Mouse (Mus musculus): Measurements from ENCODE around the gene Mrps25.

The Mrps25 gene

DNA sequence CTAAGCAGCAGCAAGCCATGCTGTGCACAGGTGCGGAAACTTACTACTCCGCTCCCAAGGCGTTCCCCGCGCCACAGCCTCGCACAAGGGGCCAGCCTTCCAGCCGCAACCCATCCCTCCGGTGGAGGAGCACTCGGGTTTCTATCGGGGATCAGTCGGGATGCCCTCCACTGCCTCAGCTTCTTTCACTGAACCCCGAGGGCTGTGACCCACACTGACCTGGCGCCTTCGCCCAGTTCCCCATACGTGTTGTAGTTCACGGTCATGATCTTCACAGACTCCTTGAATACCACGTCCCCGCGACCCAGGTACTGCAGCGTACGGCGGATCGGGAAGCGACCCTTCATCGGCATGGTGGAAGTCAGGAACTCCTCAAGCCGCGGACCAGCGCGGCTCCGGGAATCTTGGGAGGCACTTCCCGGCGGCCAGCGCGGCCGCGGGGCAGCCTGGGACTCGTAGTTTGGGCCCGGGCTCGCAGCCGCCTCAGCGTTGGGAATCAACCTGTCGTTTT is at the start of gene Mrps25:
Mrps25 (minus strand) TSS at position 413 of the 511 bp plus-strand sequence.
- peak; percentile 76 for DNase-seq (ENCODE audit: low spot score)

DNA sequence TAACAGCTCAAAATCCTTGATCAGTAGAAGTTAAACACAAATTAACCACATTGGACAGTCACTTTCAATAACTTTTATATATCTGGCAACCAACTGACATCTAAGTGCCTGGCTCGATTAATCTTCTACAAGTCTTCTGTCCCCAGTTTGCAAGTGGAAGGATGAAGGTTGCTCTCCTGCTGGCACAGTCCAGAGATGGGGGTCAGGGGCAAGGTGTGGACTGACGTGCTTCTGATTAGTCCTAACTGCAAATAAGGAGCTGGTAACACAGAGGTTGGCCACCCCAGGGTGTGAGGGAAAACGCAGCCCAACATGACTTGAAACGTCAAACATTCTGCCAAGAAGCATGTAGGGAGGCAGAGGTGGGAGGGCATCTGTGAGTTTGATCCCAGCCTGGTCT is 47.9 kb upstream of the Mrps25 start:
- no peak for DNase-seq (ENCODE audit: low spot score)

DNA sequence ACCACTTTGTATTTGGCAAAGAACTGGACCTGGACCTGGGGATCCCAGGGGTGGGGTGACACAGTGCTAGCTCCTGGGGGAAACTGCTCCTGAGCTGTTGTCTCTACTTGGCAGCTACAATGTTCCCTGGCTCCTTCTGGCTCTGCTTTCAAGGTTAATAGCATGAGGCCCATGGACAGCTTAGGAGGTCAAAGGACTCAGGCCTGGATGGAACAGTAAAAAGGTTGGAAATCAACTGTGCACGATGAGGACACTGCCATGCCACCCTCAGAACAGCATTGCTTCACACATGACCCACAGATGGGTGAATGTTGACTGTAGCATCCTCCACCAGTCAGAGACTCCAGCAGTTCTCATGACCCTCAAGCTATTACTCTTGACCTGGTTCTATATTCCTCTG is 47.5 kb upstream of the Mrps25 start:
- no peak for DNase-seq (ENCODE audit: low spot score)

GRCm38 (mm10) chr6:92229586-92229985 is 45.8 kb upstream of the Mrps25 start:
- DNase-seq (ENCODE audit: low spot score) = no peak

DNA sequence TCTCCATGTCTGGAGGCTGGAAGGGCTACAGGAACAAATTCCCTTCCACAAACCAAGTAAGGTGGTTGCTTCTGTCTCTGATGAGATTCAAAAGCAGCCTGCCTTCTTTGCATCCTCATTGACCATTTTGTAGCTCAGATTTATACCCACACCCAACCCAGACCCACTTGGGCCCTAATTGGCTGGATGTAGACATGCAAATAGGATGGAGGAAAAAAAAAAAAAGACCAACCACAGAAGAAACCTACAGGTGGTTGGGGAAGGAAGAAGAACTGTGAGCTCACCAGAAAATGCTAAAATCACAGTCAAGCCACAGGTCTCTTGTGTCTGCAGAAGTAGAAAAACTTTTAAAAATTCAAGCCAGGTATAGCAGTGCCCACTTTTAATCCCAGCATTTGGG is 45.3 kb upstream of the Mrps25 start:
- DNase-seq (ENCODE audit: low spot score) = no peak

DNA sequence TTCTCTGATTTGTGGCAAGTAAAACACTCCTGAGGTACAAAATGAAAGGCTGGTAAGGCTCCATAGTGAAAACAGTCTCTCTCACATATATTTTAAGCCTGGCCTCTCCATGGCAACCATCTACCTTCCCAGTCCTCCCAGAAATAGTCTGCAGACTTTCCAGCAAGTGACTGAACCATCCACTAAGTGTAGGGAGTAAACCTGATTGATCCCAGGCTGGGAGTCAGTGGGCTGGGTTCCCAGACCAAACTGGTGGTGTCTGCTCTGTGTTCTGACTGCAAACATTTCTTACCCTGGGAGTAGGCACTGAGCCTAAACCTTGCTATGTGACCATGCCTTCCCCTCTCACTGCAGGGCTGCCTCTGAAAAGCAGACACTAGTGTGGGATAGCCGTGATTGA is 41.1 kb upstream of the Mrps25 start:
- no peak for DNase-seq (ENCODE audit: low spot score)

- no peak for DNase-seq (ENCODE audit: low spot score)
Observed at GRCm38 (mm10) chr6:92222021-92222420, 38.2 kb upstream of the Mrps25 start.

- DNase-seq (ENCODE audit: low spot score) = no peak
Observed at GRCm38 (mm10) chr6:92221604-92222003, 37.8 kb upstream of the Mrps25 start.

- peak; percentile 23 for DNase-seq (ENCODE audit: low spot score)
Observed at GRCm38 (mm10) chr6:92219445-92219844, 35.6 kb upstream of the Mrps25 start.

- peak; percentile 93 for DNase-seq (ENCODE audit: low spot score)
Observed at GRCm38 (mm10) chr6:92214773-92215449, 31.1 kb upstream of the Mrps25 start, which contains the start of gene Rbsn. Gene Rbsn, minus strand, starts transcription at chr6:92214925.

DNA sequence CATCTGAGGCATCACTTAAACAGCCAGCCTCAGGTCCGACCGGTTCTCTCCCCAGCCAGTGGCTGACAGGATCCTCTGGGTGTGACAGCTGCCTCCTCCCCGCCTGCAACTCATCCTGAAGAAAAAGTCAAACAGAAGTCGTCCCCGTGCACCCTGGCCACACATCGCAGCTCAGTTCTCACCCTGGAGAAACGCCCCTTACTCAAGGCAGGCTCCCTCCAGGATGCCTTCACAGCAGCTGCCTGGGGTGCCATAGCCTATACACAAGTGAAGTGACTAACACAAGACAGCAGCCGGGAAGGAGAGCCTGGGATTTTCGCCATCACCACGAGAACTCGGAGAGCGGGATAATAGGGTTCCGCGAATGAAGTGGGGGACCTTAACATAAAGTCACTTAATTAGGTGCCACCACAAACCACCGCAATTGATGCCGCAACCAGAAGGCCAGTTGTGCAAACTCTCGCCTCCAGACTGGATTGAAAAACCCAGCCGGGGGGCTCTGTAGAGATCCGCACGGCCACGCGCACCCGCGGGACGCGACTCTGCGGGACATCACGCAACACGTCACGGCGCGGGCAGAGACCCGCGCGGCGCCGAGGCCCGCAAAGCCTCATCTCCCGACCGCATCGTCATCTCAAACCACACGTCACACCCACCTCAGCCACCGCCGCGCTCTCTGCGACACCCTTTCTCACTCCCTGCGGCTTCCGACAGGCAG is 30.4 kb upstream of the Mrps25 start:
- no peak for DNase-seq (ENCODE audit: low spot score)

DNA sequence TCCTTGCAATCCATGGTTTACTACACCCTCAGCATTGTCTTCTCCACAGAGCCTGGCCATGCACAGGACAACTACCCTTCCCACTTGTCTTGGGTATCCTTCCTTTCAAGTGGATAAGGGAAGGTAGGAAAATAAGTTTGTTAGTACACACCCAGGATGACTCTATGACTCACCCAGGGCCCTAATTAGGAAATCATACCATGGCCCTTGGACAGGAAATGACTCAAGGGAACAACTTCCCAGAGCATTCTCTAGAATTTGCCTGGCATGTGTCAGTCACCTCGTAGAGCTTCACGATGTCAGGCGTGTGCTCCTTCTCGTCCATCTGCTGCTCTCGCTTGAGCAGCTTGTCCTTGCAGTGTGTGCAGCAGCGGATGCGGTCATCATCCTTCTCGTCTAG is 15.6 kb upstream of the Mrps25 start:
- DNase-seq (ENCODE audit: low spot score) = no peak

DNA sequence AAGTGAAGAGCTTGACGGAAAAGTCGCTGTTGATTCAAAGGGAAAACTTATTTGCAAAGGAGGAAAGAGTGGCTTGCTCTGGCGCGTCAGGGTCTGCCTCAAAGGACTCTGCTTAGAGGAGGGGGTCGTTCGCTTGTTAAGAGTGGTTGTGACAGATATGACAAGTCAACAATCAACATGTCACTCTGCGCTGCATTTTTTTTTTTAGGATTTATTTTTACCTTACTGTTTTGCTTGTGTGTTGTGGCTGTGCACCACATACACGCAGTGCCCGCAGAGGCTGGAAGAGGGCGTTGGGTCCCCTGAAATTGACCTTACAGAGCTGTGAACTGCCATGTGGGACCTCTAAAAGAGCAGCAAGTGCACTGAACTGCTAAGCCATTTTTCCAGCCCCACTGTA is 345 bp upstream of the Mrps25 start:
- no peak for DNase-seq (ENCODE audit: low spot score)

- no peak for DNase-seq (ENCODE audit: low spot score)
Observed at GRCm38 (mm10) chr6:92176450-92176849, 7.4 kb downstream of the Mrps25 start.

DNA sequence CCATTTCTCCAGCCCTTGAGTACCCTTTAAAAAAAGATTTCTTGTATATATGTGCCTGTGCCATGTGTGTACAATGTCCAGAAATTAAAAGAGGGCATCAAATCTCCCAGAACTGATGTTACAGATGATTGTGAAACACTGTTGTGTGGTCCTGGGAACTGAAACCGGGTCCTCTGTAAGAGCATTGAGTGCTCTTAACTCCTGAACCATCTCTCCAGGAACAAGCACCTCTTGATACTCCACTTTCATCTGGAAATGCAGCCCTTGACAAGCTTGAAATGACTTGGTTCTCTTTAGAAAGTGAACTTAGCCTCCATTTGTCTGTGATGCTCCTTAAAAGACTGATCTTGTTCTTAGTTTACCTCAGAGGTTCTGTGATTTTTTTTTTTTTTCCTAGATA is 21.1 kb downstream of the Mrps25 start:
- no peak for DNase-seq (ENCODE audit: low spot score)

GRCm38 (mm10) chr6:92158801-92159200 is 25.0 kb downstream of the Mrps25 start:
- no peak for DNase-seq (ENCODE audit: low spot score)

DNA sequence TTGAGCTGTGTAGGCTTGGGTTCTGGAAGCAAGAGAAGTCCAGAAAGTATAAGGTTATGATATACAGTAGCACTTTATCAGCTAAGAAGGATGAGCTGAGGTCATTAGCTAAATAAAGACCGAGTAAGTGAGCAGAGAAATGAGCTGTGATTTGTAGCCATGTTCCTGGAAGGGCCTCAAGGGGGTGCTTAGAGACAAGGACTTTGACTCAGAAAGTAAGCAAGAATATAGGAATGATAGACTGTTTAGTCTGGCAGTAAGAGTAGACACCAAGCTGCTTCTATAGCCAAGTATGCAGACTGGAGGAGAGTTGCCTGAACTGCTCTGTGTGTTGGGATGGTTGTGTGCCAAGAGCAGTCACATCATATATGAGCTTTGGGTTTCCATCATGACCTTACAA is 30.1 kb downstream of the Mrps25 start:
- no peak for DNase-seq (ENCODE audit: low spot score)

DNA sequence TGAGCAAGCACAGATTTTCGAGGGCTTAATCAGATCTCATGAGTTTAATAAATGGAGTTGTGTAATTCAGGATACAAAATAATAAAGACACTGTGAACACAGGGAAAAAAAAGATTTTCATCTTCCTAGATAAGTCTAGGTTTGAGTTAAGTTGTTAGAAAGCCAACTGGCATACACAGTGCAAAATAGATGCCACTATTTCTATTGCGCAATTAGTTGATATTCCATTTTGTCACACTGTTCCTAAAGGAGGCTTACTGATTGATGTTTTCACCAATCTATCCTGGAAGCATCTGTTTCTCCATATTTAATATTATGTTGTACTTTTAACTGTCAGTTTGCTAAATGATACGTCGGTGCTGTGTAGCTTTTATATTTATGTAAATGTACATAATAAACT is 38.0 kb downstream of the Mrps25 start:
- DNase-seq (ENCODE audit: low spot score) = no peak

GRCm38 (mm10) chr6:92136356-92136755 is 47.5 kb downstream of the Mrps25 start:
- DNase-seq (ENCODE audit: low spot score) = no peak

- DNase-seq (ENCODE audit: low spot score) = no peak
Observed at GRCm38 (mm10) chr6:92133617-92134016, 50.2 kb downstream of the Mrps25 start.

- peak; percentile 7 for DNase-seq (ENCODE audit: low spot score)
Observed at GRCm38 (mm10) chr6:92132021-92132911, 51.6 kb downstream of the Mrps25 start.

DNA sequence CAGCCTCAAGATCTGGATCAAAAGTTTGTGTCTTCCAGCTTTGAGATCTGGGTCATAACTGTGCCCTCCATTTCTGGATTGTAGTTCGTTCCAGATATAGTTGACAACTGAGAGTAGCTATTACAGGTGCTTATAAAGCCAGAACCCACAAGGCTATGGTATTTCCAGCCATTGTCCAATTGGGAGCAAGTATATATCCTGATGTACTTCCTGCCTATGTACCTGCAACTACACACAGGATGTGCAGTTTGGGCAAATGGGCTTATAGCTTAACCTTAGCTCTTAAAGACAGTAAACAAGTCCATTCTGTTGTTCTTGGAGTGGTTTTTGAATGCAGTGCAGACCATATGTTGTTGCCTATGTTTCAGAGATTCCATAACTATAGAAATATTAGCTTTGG is 52.4 kb downstream of the Mrps25 start:
- no peak for DNase-seq (ENCODE audit: low spot score)

All from ovary, postnatal 36 days (tissue).